Mouse (Mus musculus) liver, adult 2 months (tissue): ENCODE measurements at regions not wholly inside any gene's neighbourhood (a gene's known extent, or its start where the extent isn't known, plus 50 kb on each side); places are given as distances from the start of the nearest gene placed in this dataset.

Experiments used
- DNase-seq: peaks from one replicate; pipeline ENCODE4 v3.0.0-alpha.2; 2011; ENCODE audit warnings: low read depth, low spot score; ENCODE audit errors: extremely low read depth
- H3K27ac ChIP-seq: fragments of 200-500 bp; replicated peaks from 2 replicates; pipeline ENCODE4 v1.5.1; 2012; ENCODE audit warnings: low read depth, mild to moderate bottlenecking, control low read depth, inconsistent platforms, low read length; ENCODE audit not compliant: insufficient read depth
- H3K27me3 ChIP-seq: fragments of 200-500 bp; 2 replicates; pipeline ENCODE4 v1.6.1; 2012; ENCODE audit warnings: mild to moderate bottlenecking, moderate library complexity, low read length, inconsistent platforms; ENCODE audit not compliant: control insufficient read depth, insufficient read depth
- H3K36me3 ChIP-seq: fragments of 200-500 bp; 2 replicates; pipeline ENCODE4 v1.6.1; 2012; ENCODE audit warnings: low read length, inconsistent platforms; ENCODE audit not compliant: control insufficient read depth, insufficient read depth
- H3K4me1 ChIP-seq: fragments of 200-500 bp; 2 replicates; pipeline ENCODE4 v1.6.1; 2011; ENCODE audit warnings: low read length; ENCODE audit not compliant: control insufficient read depth, insufficient read depth
- H3K4me3 ChIP-seq: fragments of 200-500 bp; 2 replicates; pipeline ENCODE4 v1.5.1; 2011; ENCODE audit warnings: low read depth, mild to moderate bottlenecking, control low read depth, low read length, moderate library complexity; ENCODE audit not compliant: insufficient read depth
- H3K79me2 ChIP-seq: fragments of 200-500 bp; 2 replicates; pipeline ENCODE4 v1.6.1; 2012; ENCODE audit warnings: inconsistent platforms, mild to moderate bottlenecking, low read length, moderate library complexity; ENCODE audit not compliant: control insufficient read depth, insufficient read depth
- H3K9ac ChIP-seq: fragments of 200-500 bp; 2 replicates; pipeline ENCODE4 v1.6.1; 2012; ENCODE audit warnings: low read depth, mild to moderate bottlenecking, control low read depth, inconsistent platforms, low read length
- CTCF ChIP-seq: fragments of 200-500 bp; IDR thresholded peaks from 2 replicates; pipeline ENCODE4 v1.5.1; 2011; ENCODE audit warnings: low read depth, low read length, control low read depth
- POLR2A ChIP-seq: fragments of 200-500 bp; IDR thresholded peaks from 2 replicates; pipeline ENCODE4 v1.6.1; 2011; ENCODE audit warnings: low read length, control low read depth; ENCODE audit not compliant: insufficient read depth; ENCODE audit errors: extremely low read depth
- WGBS: fragments of 180-500 bp; shearing (Covaris S2); methylation state at CpG from one replicate; pipeline ENCODE4 v1.1.7; 2018; 5-methylcytosine and 5-hydroxymethylcytosine counted together

- no peak for TF ChIP-seq POLR2A
- no peak for TF ChIP-seq CTCF
- H3K79me2 ChIP-seq, result no peaks in the 10 kb centered on the region
- no peak overlapping the region for H3K9ac ChIP-seq
- no peaks in the 10 kb centered on the region for H3K27me3 ChIP-seq
- no peaks in the 10 kb centered on the region for H3K4me1 ChIP-seq
- no peak overlapping the region for H3K27ac ChIP-seq
- WGBS, result 77% methylated on average over 11 of the region's 11 CpGs
- no peak overlapping the region for H3K4me3 ChIP-seq
- DNase-seq, result no peak
- H3K36me3 ChIP-seq, result no peaks in the 10 kb centered on the region
Observed at GRCm38 (mm10) chr13:92911660-92912284, 67.2 kb downstream of the Mtx3 start.

DNA sequence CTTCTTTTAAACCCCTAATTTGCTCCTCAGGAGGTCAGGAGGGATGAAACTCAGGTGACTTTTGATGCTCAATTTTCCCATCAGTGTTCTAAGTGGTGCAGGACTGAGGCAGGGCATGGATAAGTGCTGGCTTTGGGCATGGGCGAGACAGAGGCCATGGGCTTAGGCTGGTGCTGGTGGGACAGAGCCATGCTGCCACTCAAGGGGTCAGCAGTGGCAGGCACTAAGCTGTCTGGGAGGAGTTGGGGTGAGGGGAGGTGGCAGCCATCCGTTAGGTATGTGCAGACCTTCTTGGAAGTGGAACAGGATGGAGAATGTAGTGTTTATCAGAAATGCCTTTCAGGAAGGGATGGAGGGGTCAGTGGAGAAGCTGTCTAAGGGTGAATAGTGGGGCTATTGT lies 68.1 kb downstream of the Mtx3 start:
- H3K9ac ChIP-seq, result no peak overlapping the region
- H3K27me3 ChIP-seq, result no peaks in the 10 kb centered on the region
- H3K79me2 ChIP-seq, result no peaks in the 10 kb centered on the region
- H3K4me3 ChIP-seq, result no peak overlapping the region
- WGBS, result 67% methylated on average over 2 of the region's 2 CpGs
- no peak for TF ChIP-seq CTCF
- TF ChIP-seq POLR2A, result no peak
- DNase-seq, result no peak
- H3K27ac ChIP-seq, result no peak overlapping the region
- no peaks in the 10 kb centered on the region for H3K36me3 ChIP-seq
- no peaks in the 10 kb centered on the region for H3K4me1 ChIP-seq

DNA sequence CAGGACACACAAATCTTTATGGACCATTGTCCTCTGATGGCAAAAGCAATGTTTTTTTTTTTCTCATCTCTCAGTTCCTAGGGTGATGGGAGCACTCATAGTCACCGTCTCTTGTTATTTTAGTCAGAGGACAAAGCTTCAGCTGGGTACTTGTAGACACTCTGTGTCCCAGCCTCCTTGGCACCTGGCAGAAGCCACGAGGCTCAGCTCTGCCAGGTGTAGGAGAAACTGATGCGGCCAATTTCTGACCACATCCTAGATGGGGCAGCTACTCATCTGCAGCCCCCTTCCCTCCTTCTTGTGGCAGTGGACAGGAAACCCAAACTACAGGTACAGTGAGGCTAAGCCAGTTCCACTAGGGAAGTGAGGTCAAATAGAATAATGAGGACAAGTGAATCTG lies 70.1 kb downstream of the Mtx3 start:
- Histone ChIP-seq H3K9ac (no peak overlapping the region), H3K4me3 (no peak overlapping the region), H3K36me3 (no peaks in the 10 kb centered on the region), H3K79me2 (no peaks in the 10 kb centered on the region), H3K27me3 (no peaks in the 10 kb centered on the region), H3K27ac (no peak overlapping the region), H3K4me1 (no peaks in the 10 kb centered on the region)
- WGBS, result 84% methylated on average over 3 of the region's 3 CpGs
- TF ChIP-seq POLR2A, result no peak
- no peak for TF ChIP-seq CTCF
- no peak for DNase-seq

DNA sequence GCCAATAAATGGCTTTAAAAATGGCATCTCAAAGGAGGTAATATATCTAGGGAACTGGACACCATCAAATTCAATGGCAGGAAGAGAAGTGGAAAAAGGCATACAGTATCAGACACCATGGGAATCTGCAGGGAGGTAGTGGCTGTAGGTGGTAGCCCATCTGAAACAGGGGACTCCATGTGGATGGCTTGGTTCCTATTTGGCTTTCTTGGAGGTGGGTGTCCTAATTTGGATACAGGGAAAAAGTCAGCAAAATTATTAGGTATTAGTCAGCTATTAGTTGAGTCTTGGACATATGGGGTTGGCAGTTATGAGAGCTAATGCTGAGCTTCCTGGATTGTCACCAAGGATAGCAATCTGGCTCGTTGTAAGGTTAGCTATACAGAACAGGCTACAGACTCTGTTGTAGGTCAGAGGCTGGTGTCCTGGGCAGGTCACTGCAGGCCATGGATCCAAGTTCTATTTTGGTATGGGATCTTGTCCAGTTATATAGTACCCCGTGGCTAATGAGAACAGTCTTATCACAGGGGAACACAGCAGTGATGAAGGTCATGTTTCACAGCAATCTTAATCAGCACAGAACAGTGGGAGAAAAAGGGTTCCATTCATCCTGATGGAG lies 70.8 kb downstream of the Mtx3 start:
- Histone ChIP-seq H3K9ac (no peak overlapping the region), H3K36me3 (no peaks in the 10 kb centered on the region), H3K79me2 (no peaks in the 10 kb centered on the region), H3K27me3 (no peaks in the 10 kb centered on the region), H3K4me3 (no peak overlapping the region), H3K4me1 (no peaks in the 10 kb centered on the region), H3K27ac (no peak overlapping the region)
- 69% methylated on average over 2 of the region's 2 CpGs for WGBS
- DNase-seq, result no peak
- TF ChIP-seq POLR2A (no peak), CTCF (no peak)

GRCm38 (mm10) chr13:92915948-92916710 lies 71.6 kb downstream of the Mtx3 start:
- TF ChIP-seq CTCF, result no peak
- TF ChIP-seq POLR2A, result no peak
- Histone ChIP-seq H3K27ac (no peak overlapping the region), H3K4me1 (no peaks in the 10 kb centered on the region), H3K27me3 (no peaks in the 10 kb centered on the region), H3K79me2 (no peaks in the 10 kb centered on the region), H3K4me3 (no peak overlapping the region), H3K9ac (no peak overlapping the region), H3K36me3 (no peaks in the 10 kb centered on the region)
- WGBS, result 95% methylated on average over 5 of the region's 5 CpGs
- DNase-seq, result no peak

DNA sequence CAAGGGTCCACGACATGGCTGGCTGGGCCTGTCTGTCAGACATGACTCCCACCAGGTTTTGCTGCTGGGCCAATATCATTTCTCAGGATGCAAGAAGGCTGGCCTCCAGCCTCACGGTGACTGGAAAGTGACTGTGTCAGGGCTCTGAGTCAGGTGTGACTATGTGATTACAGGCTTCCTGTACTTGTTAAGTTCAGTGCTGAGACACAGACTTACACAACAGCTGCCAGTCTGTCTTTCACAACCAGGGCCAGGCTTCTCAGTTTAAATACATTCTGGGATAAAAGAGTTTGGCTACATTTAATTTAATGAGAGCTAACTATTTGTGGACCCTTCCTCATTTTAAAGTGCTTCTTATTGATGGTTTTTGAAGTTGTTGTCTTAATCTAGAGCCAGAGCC lies 75.3 kb downstream of the Mtx3 start:
- 73% methylated on average over 2 of the region's 2 CpGs for WGBS
- Histone ChIP-seq H3K36me3 (no peaks in the 10 kb centered on the region), H3K27ac (no peak overlapping the region), H3K4me1 (no peaks in the 10 kb centered on the region), H3K9ac (no peak overlapping the region), H3K27me3 (no peaks in the 10 kb centered on the region), H3K4me3 (no peak overlapping the region), H3K79me2 (no peaks in the 10 kb centered on the region)
- DNase-seq, result no peak
- TF ChIP-seq CTCF, result no peak
- TF ChIP-seq POLR2A, result no peak
